Mouse (Mus musculus): ENCODE data around the gene Plpp2.

GRCm38 (mm10) chr10:79548971-79549723, 15.6 kb upstream of the Plpp2 start:
- TF ChIP-seq CTCF (IDR thresholded peaks at IDR 0.05; ENCODE audit: low read depth), result no peak
- TF ChIP-seq EP300 (IDR thresholded peaks at IDR 0.05; ENCODE audit: low read depth), result no peak
